Mouse (Mus musculus): Measurements from ENCODE around the gene Grk3. TPM values are rescaled to one million over a fixed set of nuclear protein-coding genes. Genes with fewer than 3 reads are reported as not detected.

Gene Grk3
- polyA plus RNA-seq (2014; fragmentation: Nextera tagmentation; extraction: Ambion mirVana), result 15.5 and 18.2 TPM in 2 replicates

GRCm38 (mm10) chr5:113015236-113016061 is at the start of gene Grk3:
TSS of gene Grk3 (minus strand) at chr5:113015791.
- H3K27me3 ChIP-seq (ENCODE audit: control insufficient read depth, insufficient read depth, low read length), result no peaks in the 10 kb centered on the region
- peak within 1 kb of the TSS; percentile 48; the same call in 1 of the 2 replicates for H3K27ac ChIP-seq (ENCODE audit: low read length)
- peak within 1 kb of the TSS; percentile 58 for H3K4me3 ChIP-seq (ENCODE audit: low read depth, low read length)
- peak; percentile 84 for ATAC-seq (ENCODE audit: insufficient number of reproducible peaks, insufficient read depth, low FRiP score, low read depth)
- H3K9me3 ChIP-seq (ENCODE audit: control insufficient read depth, low read depth, low read length), result no peaks in the 10 kb centered on the region
- H3K9ac ChIP-seq (replicated peaks; ENCODE audit: low read depth, low read length), result peak within 1 kb of the TSS; percentile 60
- peaks cover 17% of the 10 kb centered on the region; the same call in 1 of the 2 replicates for H3K4me1 ChIP-seq (ENCODE audit: control insufficient read depth, insufficient read depth, low read length)
- WGBS, result 4% methylated on average over 38 of the region's 52 CpGs
- no peaks in the 10 kb centered on the region for H3K36me3 ChIP-seq (ENCODE audit: control insufficient read depth, insufficient read depth, low read length)
- H3K4me2 ChIP-seq (replicated peaks; ENCODE audit: low read depth, low read length), result peak within 1 kb of the TSS; percentile 60

DNA sequence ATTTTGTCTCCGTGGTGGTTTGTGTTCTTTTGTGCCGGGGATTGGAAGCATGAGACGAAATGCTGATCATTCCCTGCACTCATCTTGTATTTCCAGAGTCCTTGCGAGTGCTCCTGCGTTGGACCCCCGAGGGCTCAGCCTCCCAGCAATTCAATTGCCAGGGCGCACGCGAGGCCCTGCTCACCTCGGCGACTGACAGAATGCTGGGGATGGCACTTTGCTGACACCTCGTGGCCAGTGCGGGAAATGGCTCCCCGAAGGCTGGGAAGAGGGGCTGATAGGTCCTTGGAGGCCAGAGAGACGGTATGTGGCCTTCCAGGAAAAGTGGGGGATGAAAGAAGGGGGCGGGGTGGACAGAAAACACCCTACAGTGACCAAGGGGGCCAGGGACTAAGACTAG is 38.7 kb upstream of the Grk3 start:
- 4% methylated on average over 16 of the region's 16 CpGs for WGBS
- Histone ChIP-seq H3K9ac (replicated peaks; ENCODE audit: low read depth, low read length) (no peak overlapping the region), H3K27ac (ENCODE audit: low read length) (no peak overlapping the region), H3K4me2 (replicated peaks; ENCODE audit: low read depth, low read length) (no peak overlapping the region), H3K4me1 (ENCODE audit: control insufficient read depth, insufficient read depth, low read length) (no peaks in the 10 kb centered on the region), H3K4me3 (ENCODE audit: low read depth, low read length) (no peak overlapping the region), H3K9me3 (ENCODE audit: control insufficient read depth, low read depth, low read length) (no peaks in the 10 kb centered on the region), H3K27me3 (ENCODE audit: control insufficient read depth, insufficient read depth, low read length) (no peaks in the 10 kb centered on the region), H3K36me3 (ENCODE audit: control insufficient read depth, insufficient read depth, low read length) (no peaks in the 10 kb centered on the region)
- ATAC-seq (ENCODE audit: insufficient number of reproducible peaks, insufficient read depth, low FRiP score, low read depth), result no peak; the same call in 1 of the 2 replicates

DNA sequence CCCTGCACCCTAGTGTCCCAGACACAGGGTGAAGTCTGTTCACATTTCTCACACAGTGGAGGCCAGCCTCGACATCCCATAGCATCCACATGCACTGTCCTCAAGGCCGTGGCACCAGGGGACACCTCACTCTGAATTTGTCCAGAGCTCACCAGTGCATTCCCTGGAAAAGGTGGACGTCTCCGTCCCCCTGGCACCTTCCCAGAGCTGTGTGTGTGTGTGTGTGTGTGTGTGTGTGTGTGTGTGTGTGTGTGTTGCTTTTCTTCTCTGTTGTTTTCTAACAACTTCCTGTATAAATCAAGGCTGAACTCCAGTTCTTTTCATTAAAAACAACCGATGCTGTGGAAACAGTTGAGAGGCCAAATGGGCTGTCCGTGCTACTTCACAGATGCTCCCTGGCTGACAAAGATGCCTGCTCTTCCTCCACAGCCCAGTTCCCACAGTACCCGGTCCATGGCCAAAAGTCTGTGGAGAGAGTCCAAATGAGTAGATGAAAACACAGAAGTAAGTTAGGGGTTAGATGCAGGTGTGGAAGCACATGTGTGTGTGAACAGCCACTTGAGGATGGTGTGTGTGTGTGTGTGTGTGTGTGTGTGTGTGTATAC is 35.1 kb upstream of the Grk3 start:
- Histone ChIP-seq H3K9me3 (ENCODE audit: control insufficient read depth, low read depth, low read length) (no peaks in the 10 kb centered on the region), H3K27ac (ENCODE audit: low read length) (no peak overlapping the region), H3K4me2 (replicated peaks; ENCODE audit: low read depth, low read length) (no peak overlapping the region), H3K4me3 (ENCODE audit: low read depth, low read length) (no peak overlapping the region), H3K9ac (replicated peaks; ENCODE audit: low read depth, low read length) (no peak overlapping the region), H3K4me1 (ENCODE audit: control insufficient read depth, insufficient read depth, low read length) (no peaks in the 10 kb centered on the region), H3K36me3 (ENCODE audit: control insufficient read depth, insufficient read depth, low read length) (no peaks in the 10 kb centered on the region), H3K27me3 (ENCODE audit: control insufficient read depth, insufficient read depth, low read length) (no peaks in the 10 kb centered on the region)
- no peak for ATAC-seq (ENCODE audit: insufficient number of reproducible peaks, insufficient read depth, low FRiP score, low read depth)
- WGBS, result 58% methylated on average over 7 of the region's 7 CpGs

GRCm38 (mm10) chr5:113049876-113050275 is 34.3 kb upstream of the Grk3 start:
- no peak overlapping the region for H3K27ac ChIP-seq (ENCODE audit: low read length)
- no peaks in the 10 kb centered on the region for H3K27me3 ChIP-seq (ENCODE audit: control insufficient read depth, insufficient read depth, low read length)
- no peak overlapping the region for H3K9ac ChIP-seq (replicated peaks; ENCODE audit: low read depth, low read length)
- H3K36me3 ChIP-seq (ENCODE audit: control insufficient read depth, insufficient read depth, low read length), result no peaks in the 10 kb centered on the region
- no peak for ATAC-seq (ENCODE audit: insufficient number of reproducible peaks, insufficient read depth, low FRiP score, low read depth)
- no peaks in the 10 kb centered on the region for H3K4me1 ChIP-seq (ENCODE audit: control insufficient read depth, insufficient read depth, low read length)
- H3K4me2 ChIP-seq (replicated peaks; ENCODE audit: low read depth, low read length), result no peak overlapping the region
- no peaks in the 10 kb centered on the region for H3K9me3 ChIP-seq (ENCODE audit: control insufficient read depth, low read depth, low read length)
- H3K4me3 ChIP-seq (ENCODE audit: low read depth, low read length), result no peak overlapping the region

GRCm38 (mm10) chr5:113045511-113046273 is 30.1 kb upstream of the Grk3 start:
- H3K27ac ChIP-seq (ENCODE audit: low read length), result no peak overlapping the region
- H3K9ac ChIP-seq (replicated peaks; ENCODE audit: low read depth, low read length), result no peak overlapping the region
- no peaks in the 10 kb centered on the region for H3K9me3 ChIP-seq (ENCODE audit: control insufficient read depth, low read depth, low read length)
- no peaks in the 10 kb centered on the region for H3K36me3 ChIP-seq (ENCODE audit: control insufficient read depth, insufficient read depth, low read length)
- no peak overlapping the region for H3K4me3 ChIP-seq (ENCODE audit: low read depth, low read length)
- no peak overlapping the region for H3K4me2 ChIP-seq (replicated peaks; ENCODE audit: low read depth, low read length)
- 90% methylated on average over 10 of the region's 10 CpGs for WGBS
- ATAC-seq (ENCODE audit: insufficient number of reproducible peaks, insufficient read depth, low FRiP score, low read depth), result no peak
- peaks cover 10% of the 10 kb centered on the region for H3K4me1 ChIP-seq (ENCODE audit: control insufficient read depth, insufficient read depth, low read length)
- H3K27me3 ChIP-seq (ENCODE audit: control insufficient read depth, insufficient read depth, low read length), result no peaks in the 10 kb centered on the region

DNA sequence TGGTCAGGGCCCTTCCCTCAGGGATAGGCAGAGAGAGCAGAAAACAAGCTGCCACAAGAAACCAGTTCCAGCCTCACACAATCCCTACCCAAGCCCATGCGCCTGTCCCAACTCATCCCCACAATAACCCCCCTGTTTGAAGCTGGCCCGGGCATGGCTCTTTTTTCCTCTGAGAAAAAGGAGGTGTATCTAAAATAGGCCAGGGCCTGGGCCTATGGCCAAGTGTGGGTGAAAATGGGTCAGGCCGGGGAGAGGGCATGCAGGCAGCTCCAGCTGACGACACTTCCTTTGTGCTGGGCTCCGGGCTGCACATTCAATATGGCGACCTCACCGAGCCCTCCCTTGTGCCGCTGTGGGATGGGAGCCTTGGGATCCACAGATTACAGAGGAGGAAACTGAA is 27.9 kb upstream of the Grk3 start:
- Histone ChIP-seq H3K36me3 (ENCODE audit: control insufficient read depth, insufficient read depth, low read length) (no peaks in the 10 kb centered on the region), H3K4me3 (ENCODE audit: low read depth, low read length) (no peak overlapping the region), H3K4me1 (ENCODE audit: control insufficient read depth, insufficient read depth, low read length) (peaks cover 10% of the 10 kb centered on the region), H3K9ac (replicated peaks; ENCODE audit: low read depth, low read length) (no peak overlapping the region), H3K4me2 (replicated peaks; ENCODE audit: low read depth, low read length) (no peak overlapping the region), H3K27me3 (ENCODE audit: control insufficient read depth, insufficient read depth, low read length) (no peaks in the 10 kb centered on the region), H3K27ac (ENCODE audit: low read length) (no peak overlapping the region), H3K9me3 (ENCODE audit: control insufficient read depth, low read depth, low read length) (no peaks in the 10 kb centered on the region)
- 81% methylated on average over 8 of the region's 8 CpGs for WGBS
- ATAC-seq (ENCODE audit: insufficient number of reproducible peaks, insufficient read depth, low FRiP score, low read depth), result no peak

DNA sequence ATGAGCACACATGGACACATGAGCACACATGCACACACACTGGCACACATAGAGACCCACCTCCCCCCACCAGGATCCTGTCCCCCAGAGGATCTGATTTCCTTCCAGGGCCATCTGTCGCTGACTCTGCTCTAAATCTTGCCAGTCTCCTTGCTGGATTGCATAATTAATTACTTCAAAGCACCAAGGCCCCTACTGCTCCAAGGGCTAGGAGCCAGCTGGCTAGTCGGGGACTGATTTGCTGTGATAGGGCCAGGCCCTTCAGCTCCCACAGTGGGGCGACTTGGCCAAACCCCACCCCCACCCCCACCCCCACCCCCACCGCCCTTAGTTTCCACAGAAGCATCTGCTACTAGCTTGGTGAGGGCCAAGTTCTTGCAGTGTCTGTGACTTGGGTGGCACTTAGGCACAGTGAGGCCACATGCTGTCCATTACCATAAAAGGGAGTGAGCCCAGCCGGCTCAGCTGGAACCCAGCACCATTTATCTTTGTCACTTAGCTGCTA is 26.0 kb upstream of the Grk3 start:
- no peaks in the 10 kb centered on the region for H3K36me3 ChIP-seq (ENCODE audit: control insufficient read depth, insufficient read depth, low read length)
- H3K9ac ChIP-seq (replicated peaks; ENCODE audit: low read depth, low read length), result no peak overlapping the region
- H3K27ac ChIP-seq (ENCODE audit: low read length), result peak overlapping the region; percentile 21; the same call in 1 of the 2 replicates
- no peak overlapping the region for H3K4me3 ChIP-seq (ENCODE audit: low read depth, low read length)
- 15% methylated on average over 5 of the region's 5 CpGs for WGBS
- H3K4me2 ChIP-seq (replicated peaks; ENCODE audit: low read depth, low read length), result no peak overlapping the region
- peaks cover 10% of the 10 kb centered on the region for H3K4me1 ChIP-seq (ENCODE audit: control insufficient read depth, insufficient read depth, low read length)
- no peaks in the 10 kb centered on the region for H3K27me3 ChIP-seq (ENCODE audit: control insufficient read depth, insufficient read depth, low read length)
- ATAC-seq (ENCODE audit: insufficient number of reproducible peaks, insufficient read depth, low FRiP score, low read depth), result peak; percentile 42; the same call in 1 of the 2 replicates
- no peaks in the 10 kb centered on the region for H3K9me3 ChIP-seq (ENCODE audit: control insufficient read depth, low read depth, low read length)

DNA sequence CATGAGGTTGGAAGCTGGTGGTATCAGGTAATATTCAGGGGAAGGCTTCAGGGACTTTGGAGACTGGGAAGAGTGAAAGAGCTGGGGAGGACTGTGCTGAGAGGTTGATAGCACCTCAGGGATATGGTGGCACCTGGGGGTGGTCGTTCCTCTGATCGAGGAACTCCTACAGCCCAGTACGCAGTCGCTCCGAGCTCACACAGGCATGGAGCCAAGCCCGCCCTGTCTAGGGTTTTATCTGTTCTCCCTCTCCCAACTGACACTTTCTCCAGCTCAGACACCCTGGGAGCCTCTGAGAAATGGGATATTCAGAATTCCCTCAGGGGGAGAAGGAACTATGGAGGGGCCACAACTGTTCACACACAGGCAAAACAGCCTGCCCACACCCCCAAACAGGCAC is 25.2 kb upstream of the Grk3 start:
- no peaks in the 10 kb centered on the region for H3K27me3 ChIP-seq (ENCODE audit: control insufficient read depth, insufficient read depth, low read length)
- H3K9ac ChIP-seq (replicated peaks; ENCODE audit: low read depth, low read length), result no peak overlapping the region
- 49% methylated on average over 6 of the region's 6 CpGs for WGBS
- H3K4me1 ChIP-seq (ENCODE audit: control insufficient read depth, insufficient read depth, low read length), result peaks cover 10% of the 10 kb centered on the region
- H3K9me3 ChIP-seq (ENCODE audit: control insufficient read depth, low read depth, low read length), result no peaks in the 10 kb centered on the region
- H3K36me3 ChIP-seq (ENCODE audit: control insufficient read depth, insufficient read depth, low read length), result no peaks in the 10 kb centered on the region
- no peak overlapping the region for H3K4me2 ChIP-seq (replicated peaks; ENCODE audit: low read depth, low read length)
- no peak for ATAC-seq (ENCODE audit: insufficient number of reproducible peaks, insufficient read depth, low FRiP score, low read depth)
- no peak overlapping the region for H3K4me3 ChIP-seq (ENCODE audit: low read depth, low read length)
- peak overlapping the region; percentile 10; the same call in 1 of the 2 replicates for H3K27ac ChIP-seq (ENCODE audit: low read length)

Data from stomach, embryonic 14.5 days (tissue).